Mouse (Mus musculus) B cell, adult 2 months (primary cell): Measurements from ENCODE around the gene Endou.
A peak's percentile ranks its signal among the peaks of the same experiment; 100 is the strongest.

Experiments
- DNase-seq, 2 experiments: peaks; one replicate each; pipeline ENCODE4 v3.0.0; 2022

The Endou gene

GRCm38 (mm10) chr15:97731111-97731510 lies at the start of gene Endou:
Gene Endou, minus strand, starts transcription at chr15:97731339.
- no peak for DNase-seq

GRCm38 (mm10) chr15:97780611-97781031 lies 49.5 kb upstream of the Endou start:
- DNase-seq, result no peak

- no peak for DNase-seq
These were observed 48.4 kb upstream of the Endou start for GRCm38 (mm10) chr15:97779576-97779975.

- no peak for DNase-seq
These were observed 47.4 kb upstream of the Endou start, which contains the start of gene Slc48a1 for GRCm38 (mm10) chr15:97778311-97779098. Gene Slc48a1, plus strand, starts transcription at chr15:97778520.

- DNase-seq, result no peak
These were observed 45.8 kb upstream of the Endou start for GRCm38 (mm10) chr15:97776919-97777318.

GRCm38 (mm10) chr15:97776514-97776913 lies 45.4 kb upstream of the Endou start:
- DNase-seq, result peak; percentile 83 to 85

GRCm38 (mm10) chr15:97773961-97774370 lies 42.8 kb upstream of the Endou start:
- no peak for DNase-seq

- DNase-seq, result no peak
These were observed 42.0 kb upstream of the Endou start for GRCm38 (mm10) chr15:97773108-97773507.

- no peak for DNase-seq
These were observed 39.1 kb upstream of the Endou start for GRCm38 (mm10) chr15:97770280-97770679.

GRCm38 (mm10) chr15:97768192-97768591 lies 37.1 kb upstream of the Endou start:
- DNase-seq, result peak; percentile 44 to 45

- peak; percentile 85 to 86 for DNase-seq
These were observed 36.4 kb upstream of the Endou start, which contains the start of gene Rapgef3 for GRCm38 (mm10) chr15:97767280-97768186. Gene Rapgef3, minus strand, starts transcription at chr15:97767972.

- no peak for DNase-seq
These were observed 35.6 kb upstream of the Endou start for GRCm38 (mm10) chr15:97766594-97767279.

- DNase-seq, result no peak
These were observed 35.1 kb upstream of the Endou start for GRCm38 (mm10) chr15:97766194-97766593.

GRCm38 (mm10) chr15:97765090-97765794 lies 34.1 kb upstream of the Endou start:
- DNase-seq, result no peak

- no peak for DNase-seq
These were observed 33.4 kb upstream of the Endou start for GRCm38 (mm10) chr15:97764532-97764931.

GRCm38 (mm10) chr15:97763256-97764049 lies 32.3 kb upstream of the Endou start:
- DNase-seq, result no peak

GRCm38 (mm10) chr15:97762733-97763132 lies 31.6 kb upstream of the Endou start:
- DNase-seq, result no peak

- no peak for DNase-seq
These were observed 30.3 kb upstream of the Endou start for GRCm38 (mm10) chr15:97761438-97761837.

GRCm38 (mm10) chr15:97760952-97761351 lies 29.8 kb upstream of the Endou start:
- no peak for DNase-seq

- DNase-seq, result no peak
These were observed 28.9 kb upstream of the Endou start for GRCm38 (mm10) chr15:97760006-97760405.

GRCm38 (mm10) chr15:97755361-97755760 lies 24.2 kb upstream of the Endou start:
- DNase-seq, result no peak
